Mouse (Mus musculus): ENCODE results near the gene Tbcd.

- TF ChIP-seq CTCF (IDR thresholded peaks at IDR 0.05; ENCODE audit: low read depth), result peak; percentile 76
- TF ChIP-seq EP300 (IDR thresholded peaks at IDR 0.05; ENCODE audit: low read depth), result no peak
Observed at GRCm38 (mm10) chr11:121652547-121653305, 201.0 kb downstream of the Tbcd start.

All from liver, postnatal 0 days (tissue).